Mouse (Mus musculus) MEL (cell line): Measurements from ENCODE around the gene Vamp2. TPM values are rescaled to one million over a fixed set of nuclear protein-coding genes. Genes with fewer than 3 reads are reported as not detected.

Source experiments
- DNase-seq: peaks from one replicate; pipeline ENCODE4 v3.0.0; 2011; ENCODE audit warnings: low read depth, low spot score
- H3K27ac ChIP-seq: 2 replicates; pipeline ENCODE4 v1.5.1; 2012; ENCODE audit warnings: low read depth, mild to moderate bottlenecking, control low read depth, low read length, moderate library complexity; ENCODE audit not compliant: control insufficient read depth
- H3K27me3 ChIP-seq, 2 experiments: fragments of 150-350 bp in 1 of 2; sonication (generic) in 1 of 2; 2 replicates each; pipeline ENCODE4 v1.6.1; 2012; ENCODE audit warnings: low read length in 2 of 2, mild to moderate bottlenecking in 2 of 2, improper control_type of control experiment in 1 of 2, moderate library complexity in 1 of 2; ENCODE audit not compliant: insufficient read depth in 2 of 2, control insufficient read depth in 1 of 2
- H3K36me3 ChIP-seq, 2 experiments: 2 replicates each; pipeline ENCODE4 v1.6.1; 2012 to 2014; ENCODE audit warnings: low read length in 2 of 2, improper control_type of control experiment in 1 of 2, inconsistent platforms in 1 of 2, mild to moderate bottlenecking in 1 of 2; ENCODE audit not compliant: insufficient read depth in 2 of 2, control insufficient read depth in 1 of 2
- H3K4me1 ChIP-seq, 2 experiments: fragments of 150-350 bp in 1 of 2; sonication (generic) in 1 of 2; 2 replicates each; pipeline ENCODE4 v1.6.1; 2012; ENCODE audit warnings: low read length in 2 of 2, improper control_type of control experiment in 1 of 2, mild to moderate bottlenecking in 1 of 2; ENCODE audit not compliant: insufficient read depth in 2 of 2, control insufficient read depth in 1 of 2
- H3K4me3 ChIP-seq, 2 experiments: fragments of 150-350 bp in 1 of 2; sonication (generic) in 1 of 2; 2 replicates each; pipeline ENCODE4 v1.5.1; 2012; ENCODE audit warnings: low read depth in 2 of 2, low read length in 2 of 2, mild to moderate bottlenecking in 2 of 2, moderate library complexity in 2 of 2, control low read depth in 1 of 2, improper control_type of control experiment in 1 of 2; ENCODE audit not compliant: control insufficient read depth in 1 of 2, insufficient read depth in 1 of 2
- H3K79me2 ChIP-seq: 2 replicates; pipeline ENCODE4 v1.6.1; 2012; ENCODE audit warnings: mild to moderate bottlenecking, low read length, moderate library complexity; ENCODE audit not compliant: control insufficient read depth, poor library complexity, insufficient read depth
- H3K9ac ChIP-seq: 2 replicates; pipeline ENCODE4 v1.6.1; 2012; ENCODE audit warnings: low read depth, mild to moderate bottlenecking, control low read depth, low read length, moderate library complexity; ENCODE audit not compliant: control insufficient read depth, poor library complexity, severe bottlenecking
- H3K9me3 ChIP-seq: fragments of 150-350 bp; sonication (generic); replicated peaks from 2 replicates; pipeline ENCODE4 v1.6.1; 2012; ENCODE audit warnings: mild to moderate bottlenecking, low read length, improper control_type of control experiment, moderate library complexity; ENCODE audit not compliant: insufficient read depth
- BHLHE40 ChIP-seq: IDR thresholded peaks from 2 replicates; pipeline ENCODE4 v1.6.1; 2012; ENCODE audit warnings: low read depth, mild to moderate bottlenecking, inconsistent platforms, low read length, improper control_type of control experiment, borderline replicate concordance
- CHD1 ChIP-seq: IDR thresholded peaks from 2 replicates; pipeline ENCODE4 v1.6.1; 2012; ENCODE audit warnings: low read depth, mild to moderate bottlenecking, inconsistent platforms, low read length, improper control_type of control experiment
- CHD2 ChIP-seq: IDR thresholded peaks from 2 replicates; pipeline ENCODE4 v1.6.1; 2011; ENCODE audit warnings: low read length, improper control_type of control experiment
- CTCF ChIP-seq, 3 experiments: IDR thresholded peaks in 2 of 3; conservative IDR thresholded peaks in 1 of 3; 2 replicates each; pipeline ENCODE4 v1.5.1; 2011 to 2012; ENCODE audit warnings: low read length in 3 of 3, low read depth in 2 of 3, mild to moderate bottlenecking in 2 of 3, improper control_type of control experiment in 1 of 3, inconsistent platforms in 1 of 3, mixed read lengths in 1 of 3, moderate library complexity in 1 of 3; ENCODE audit not compliant: control insufficient read depth in 1 of 3, insufficient read depth in 1 of 3, poor library complexity in 1 of 3, severe bottlenecking in 1 of 3
- E2F4 ChIP-seq: IDR thresholded peaks from 2 replicates; pipeline ENCODE4 v1.6.1; 2011; ENCODE audit warnings: low read depth, low read length, improper control_type of control experiment, borderline replicate concordance
- EP300 ChIP-seq, 2 experiments: IDR thresholded peaks; 2 replicates each; pipeline ENCODE4 v1.6.1; 2011; ENCODE audit warnings: improper control_type of control experiment in 2 of 2, low read length in 2 of 2, low read depth in 1 of 2, mild to moderate bottlenecking in 1 of 2
- ETS1 ChIP-seq: IDR thresholded peaks from 2 replicates; pipeline ENCODE4 v1.6.1; 2012; ENCODE audit warnings: low read depth, mild to moderate bottlenecking, inconsistent platforms, low read length, improper control_type of control experiment, moderate library complexity
- GABPA ChIP-seq: IDR thresholded peaks from 2 replicates; pipeline ENCODE4 v1.6.1; 2012; ENCODE audit warnings: low read depth, mild to moderate bottlenecking, inconsistent platforms, low read length, improper control_type of control experiment, moderate library complexity
- GATA1 ChIP-seq: IDR thresholded peaks from 2 replicates; pipeline ENCODE4 v1.6.1; 2011; ENCODE audit warnings: low read depth, low read length, improper control_type of control experiment
- HCFC1 ChIP-seq: IDR thresholded peaks from 2 replicates; pipeline ENCODE4 v1.6.1; 2012; ENCODE audit warnings: low read depth, mild to moderate bottlenecking, inconsistent platforms, low read length, improper control_type of control experiment, moderate library complexity
- JUND ChIP-seq: IDR thresholded peaks from 2 replicates; pipeline ENCODE4 v1.6.1; 2011; ENCODE audit warnings: low read depth, mild to moderate bottlenecking, improper control_type of control experiment, low read length
- KAT2A ChIP-seq: conservative IDR thresholded peaks from 2 replicates; pipeline ENCODE4 v1.6.1; 2012; ENCODE audit warnings: low read depth, low read length, improper control_type of control experiment, inconsistent platforms
- MAFK ChIP-seq: IDR thresholded peaks from 2 replicates; pipeline ENCODE4 v1.6.1; 2011; ENCODE audit warnings: low read depth, mild to moderate bottlenecking, low read length, improper control_type of control experiment, borderline replicate concordance
- MAX ChIP-seq: IDR thresholded peaks from 2 replicates; pipeline ENCODE4 v1.6.1; 2011; ENCODE audit warnings: low read length, improper control_type of control experiment
- MAZ ChIP-seq: IDR thresholded peaks from 2 replicates; pipeline ENCODE4 v1.6.1; 2012; ENCODE audit warnings: low read depth, mild to moderate bottlenecking, inconsistent platforms, low read length, improper control_type of control experiment
- MEF2A ChIP-seq: IDR thresholded peaks from 2 replicates; pipeline ENCODE4 v1.6.1; 2014; ENCODE audit warnings: low read depth, mild to moderate bottlenecking, inconsistent platforms, low read length, improper control_type of control experiment; ENCODE audit not compliant: poor library complexity, insufficient replicate concordance, severe bottlenecking; ENCODE audit errors: extremely low read depth
- MXI1 ChIP-seq: IDR thresholded peaks from 2 replicates; pipeline ENCODE4 v1.6.1; 2011; ENCODE audit warnings: mild to moderate bottlenecking, low read depth, low read length, improper control_type of control experiment
- MYB ChIP-seq: IDR thresholded peaks from 2 replicates; pipeline ENCODE4 v1.6.1; 2011; ENCODE audit warnings: mild to moderate bottlenecking, low read depth, low read length, improper control_type of control experiment
- MYC ChIP-seq: IDR thresholded peaks from 2 replicates; pipeline ENCODE4 v1.6.1; 2011; ENCODE audit warnings: low read depth, mild to moderate bottlenecking, low read length, improper control_type of control experiment, moderate library complexity
- NELFE ChIP-seq: IDR thresholded peaks from 2 replicates; pipeline ENCODE4 v1.6.1; 2011; ENCODE audit warnings: low read depth, low read length, improper control_type of control experiment
- NRF1 ChIP-seq: IDR thresholded peaks from 2 replicates; pipeline ENCODE4 v1.6.1; 2014; ENCODE audit warnings: low read depth, mild to moderate bottlenecking, inconsistent platforms, low read length, improper control_type of control experiment, moderate library complexity; ENCODE audit not compliant: poor library complexity, insufficient read depth, severe bottlenecking
- POLR2A ChIP-seq, 2 experiments: IDR thresholded peaks; 2 replicates each; pipeline ENCODE4 v1.6.1; 2011 to 2012; ENCODE audit warnings: low read length in 2 of 2, mild to moderate bottlenecking in 2 of 2, control low read depth in 1 of 2, improper control_type of control experiment in 1 of 2, low read depth in 1 of 2, moderate library complexity in 1 of 2; ENCODE audit not compliant: control insufficient read depth in 1 of 2, insufficient read depth in 1 of 2, poor library complexity in 1 of 2
- POLR2AphosphoS2 ChIP-seq: IDR thresholded peaks from 2 replicates; pipeline ENCODE4 v1.6.1; 2011; ENCODE audit warnings: low read length, improper control_type of control experiment
- RAD21 ChIP-seq: IDR thresholded peaks from 2 replicates; pipeline ENCODE4 v1.6.1; 2011; ENCODE audit warnings: mild to moderate bottlenecking, low read depth, low read length, improper control_type of control experiment
- RCOR1 ChIP-seq: IDR thresholded peaks from 2 replicates; pipeline ENCODE4 v1.6.1; 2012; ENCODE audit warnings: low read depth, mild to moderate bottlenecking, inconsistent platforms, low read length, improper control_type of control experiment
- SIN3A ChIP-seq: IDR thresholded peaks from 2 replicates; pipeline ENCODE4 v1.6.1; 2012; ENCODE audit warnings: low read length, improper control_type of control experiment, inconsistent platforms
- SMC3 ChIP-seq: IDR thresholded peaks from 2 replicates; pipeline ENCODE4 v1.6.1; 2011; ENCODE audit warnings: low read depth, low read length, improper control_type of control experiment
- TBP ChIP-seq: IDR thresholded peaks from 2 replicates; pipeline ENCODE4 v1.8.0; 2011; ENCODE audit warnings: low read depth, low read length, improper control_type of control experiment
- TCF12 ChIP-seq: IDR thresholded peaks from 2 replicates; pipeline ENCODE4 v1.6.1; 2014; ENCODE audit warnings: low read depth, mild to moderate bottlenecking, inconsistent platforms, low read length, improper control_type of control experiment, moderate library complexity
- UBTF ChIP-seq: IDR thresholded peaks from 2 replicates; pipeline ENCODE4 v1.6.1; 2012; ENCODE audit warnings: low read depth, mild to moderate bottlenecking, inconsistent platforms, low read length, improper control_type of control experiment, moderate library complexity, borderline replicate concordance; ENCODE audit not compliant: insufficient read depth
- USF2 ChIP-seq, 2 experiments: IDR thresholded peaks; 2 replicates each; pipeline ENCODE4 v1.6.1; 2011 to 2012; ENCODE audit warnings: improper control_type of control experiment in 2 of 2, low read length in 2 of 2, borderline replicate concordance in 1 of 2, inconsistent platforms in 1 of 2, low read depth in 1 of 2, mild to moderate bottlenecking in 1 of 2; ENCODE audit not compliant: insufficient read depth in 1 of 2
- ZC3H11A ChIP-seq: IDR thresholded peaks from 2 replicates; pipeline ENCODE4 v1.6.1; 2012; ENCODE audit warnings: low read depth, mild to moderate bottlenecking, inconsistent platforms, low read length, improper control_type of control experiment
- ZKSCAN1 ChIP-seq: IDR thresholded peaks from 2 replicates; pipeline ENCODE4 v1.6.1; 2012; ENCODE audit warnings: low read depth, mild to moderate bottlenecking, inconsistent platforms, low read length, improper control_type of control experiment, moderate library complexity
- ZMIZ1 ChIP-seq: IDR thresholded peaks from 2 replicates; pipeline ENCODE4 v1.6.1; 2012; ENCODE audit warnings: low read depth, mild to moderate bottlenecking, inconsistent platforms, low read length, improper control_type of control experiment, moderate library complexity
- ZNF384 ChIP-seq: IDR thresholded peaks from 2 replicates; pipeline ENCODE4 v1.6.1; 2012; ENCODE audit warnings: low read depth, mild to moderate bottlenecking, inconsistent platforms, low read length, improper control_type of control experiment
- polyA plus RNA-seq, 2 experiments: library from polyadenylated mRNA; stranded (reverse) in 1 of 2; unstranded in 1 of 2; fragments of >175 nt in 1 of 2; fragments of >200 nt in 1 of 2; gene quantifications; 2 replicates each; pipeline versions ENCODE4 v1.2.1 to v1.2.4; 2012; ENCODE audit warnings: low replicate concordance in 2 of 2, low read depth in 1 of 2; ENCODE audit not compliant: insufficient read length in 2 of 2, insufficient read depth in 1 of 2, missing spikeins in 1 of 2
- total RNA-seq: library from RNA; depleted of rRNA; stranded (reverse); fragments of 300-350 nt; gene quantifications from 2 replicates; pipeline ENCODE4 v1.2.3, GENCODE M21; 2012

Vamp2 gene
- total and polyA plus RNA-seq, 3 experiments: 3.3 to 28.9 TPM; not detected in 1

- peak; percentile 70 for DNase-seq
- peak overlapping the region; percentile 17 for H3K27ac ChIP-seq
- peaks cover 0 to 6% of the 10 kb centered on the region in 2 experiments; a peak in 2 of 4 replicates for H3K4me1 ChIP-seq
- H3K9ac ChIP-seq: peak overlapping the region; percentile 70
- H3K27me3 ChIP-seq: no peaks in the 10 kb centered on the region
- H3K36me3 ChIP-seq: peaks cover 0 to 5% of the 10 kb centered on the region in 2 experiments; a peak in 1 of 4 replicates
- no peaks in the 10 kb centered on the region for H3K9me3 ChIP-seq
- peaks cover 10% of the 10 kb centered on the region; the same call in 1 of the 2 replicates for H3K79me2 ChIP-seq
- H3K4me3 ChIP-seq: peak overlapping the region; percentile 44 to 84
- TF ChIP-seq UBTF (no peak), ZNF384 (peak; percentile 88), TBP (0 out of 2 replicates have a peak, but pooled peaks have one; percentile 32), GATA1 (no peak), EP300 (IDR thresholded peaks at IDR 0.05; ENCODE audit: low read depth in 1 of 2, low read length in 2 of 2) (no peak), MEF2A (no peak), MAX (peak; percentile 85), MYB (no peak), ETS1 (no peak), BHLHE40 (peak; percentile 60; the same call in 1 of the 2 replicates), ZKSCAN1 (no peak; the same call in 1 of the 2 replicates), E2F4 (0 out of 2 replicates have a peak, but pooled peaks have one; percentile 5), CHD1 (no peak), RCOR1 (no peak), NELFE (no peak), KAT2A (no peak), POLR2A (IDR thresholded peaks at IDR 0.05; ENCODE audit: control insufficient read depth in 1 of 2, insufficient read depth in 1 of 2, low read depth in 1 of 2, low read length in 2 of 2, poor library complexity in 1 of 2) (no peak), POLR2AphosphoS2 (no peak), SMC3 (no peak), TCF12 (no peak), NRF1 (no peak), ZC3H11A (no peak), MAFK (no peak), JUND (no peak), MYC (0 out of 2 replicates have a peak, but pooled peaks have one; percentile 58), CTCF (IDR thresholded peaks at IDR 0.05 in 2 of 3, conservative IDR thresholded peaks at IDR 0.05 in 1 of 3; ENCODE audit: control insufficient read depth in 1 of 3, insufficient read depth in 1 of 3, low read depth in 2 of 3, low read length in 3 of 3, poor library complexity in 1 of 3, severe bottlenecking in 1 of 3) (no peak), MXI1 (0 out of 2 replicates have a peak, but pooled peaks have one; percentile 16), SIN3A (no peak; the same call in 1 of the 2 replicates), ZMIZ1 (no peak), CHD2 (no peak), USF2 (IDR thresholded peaks at IDR 0.05; ENCODE audit: borderline replicate concordance in 1 of 2, insufficient read depth in 1 of 2, low read depth in 1 of 2, low read length in 2 of 2) (no peak), RAD21 (no peak), GABPA (no peak), MAZ (peak; percentile 4; the same call in 1 of the 2 replicates), HCFC1 (no peak)
Measured at GRCm38 (mm10) chr11:69064259-69065133, 23.8 kb upstream of the Vamp2 start.
